Mouse (Mus musculus) spleen, postnatal 14 days (tissue): ENCODE results near the gene Gm45233.
A peak's percentile ranks its signal among the peaks of the same experiment; 100 is the strongest.

Experiments
- DNase-seq, 2 experiments: peaks; one replicate each; pipeline ENCODE4 v3.0.0; 2021 to 2022; ENCODE audit warnings: low spot score in 2 of 2

Gene Gm45233

DNA sequence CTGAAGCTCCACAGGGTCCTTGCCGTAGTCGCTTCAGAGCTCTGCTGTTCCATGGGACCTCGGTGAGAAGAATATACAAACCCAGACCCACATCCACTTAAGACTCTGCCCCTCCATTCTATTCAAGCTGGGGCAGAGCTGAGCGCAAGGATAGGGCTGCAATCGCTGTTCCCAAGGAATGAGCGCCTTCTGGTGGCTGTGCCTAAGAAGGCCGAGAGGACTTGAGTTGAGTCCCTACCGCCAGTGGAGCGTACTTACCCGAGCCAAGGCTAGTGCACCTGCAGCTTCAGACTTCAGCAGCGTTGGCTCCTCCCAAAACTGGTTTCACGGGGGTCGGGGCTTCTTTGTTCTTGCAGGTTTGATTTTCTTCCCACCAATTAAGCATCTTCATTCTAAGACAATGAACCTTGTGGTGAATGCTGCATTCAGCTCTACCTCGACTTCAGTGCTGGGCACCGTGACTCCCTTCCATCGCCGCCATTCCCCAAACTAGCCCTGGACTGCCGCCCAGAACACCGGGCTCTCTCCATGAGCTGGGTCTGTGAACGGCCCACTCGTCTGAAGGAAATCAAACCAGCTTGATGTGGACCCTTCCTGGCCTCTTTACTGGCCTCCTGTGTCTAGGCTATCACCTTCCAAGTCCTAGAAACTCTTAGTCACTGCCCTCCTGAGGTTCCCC is 51.6 kb downstream of the Gm45233 start:
- peak in 1 of 2 experiments; percentile 15 for DNase-seq

DNA sequence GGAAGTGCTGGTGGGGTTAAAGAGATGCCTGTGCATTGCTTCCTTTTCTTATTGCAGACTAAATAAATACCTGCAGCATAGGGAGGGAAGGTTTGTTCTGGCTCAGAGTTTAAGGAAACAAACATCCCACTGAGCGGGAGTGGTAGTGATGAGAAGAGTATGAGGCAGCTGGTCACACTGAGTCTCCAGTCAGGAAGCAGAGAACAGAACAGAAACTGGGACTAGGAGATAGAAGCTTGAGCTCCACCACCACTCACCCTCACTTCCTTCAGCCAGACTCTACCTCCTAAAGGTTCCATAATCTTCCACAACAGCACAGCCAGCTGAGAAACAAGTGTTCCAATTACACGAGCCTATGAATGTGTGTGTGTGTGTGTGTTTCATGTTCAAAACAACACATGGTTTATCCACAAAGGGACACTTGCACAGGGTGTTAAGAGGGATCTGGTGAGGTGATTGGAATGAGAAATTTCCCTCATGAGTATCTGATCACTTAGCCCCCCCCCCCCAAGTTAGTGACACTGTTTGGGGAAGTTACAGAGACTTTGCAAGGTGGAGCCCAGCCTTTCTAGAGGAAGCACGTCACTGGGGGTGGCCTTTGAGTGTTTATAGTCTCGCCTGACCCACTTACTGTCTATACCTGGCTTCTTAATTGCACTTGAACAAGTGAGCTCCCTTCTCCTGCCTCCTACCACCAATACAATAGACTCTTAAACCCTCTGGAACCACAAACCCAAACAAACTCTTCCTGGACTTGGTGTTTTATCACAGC is 68.0 kb downstream of the Gm45233 start:
- no peak for DNase-seq

DNA sequence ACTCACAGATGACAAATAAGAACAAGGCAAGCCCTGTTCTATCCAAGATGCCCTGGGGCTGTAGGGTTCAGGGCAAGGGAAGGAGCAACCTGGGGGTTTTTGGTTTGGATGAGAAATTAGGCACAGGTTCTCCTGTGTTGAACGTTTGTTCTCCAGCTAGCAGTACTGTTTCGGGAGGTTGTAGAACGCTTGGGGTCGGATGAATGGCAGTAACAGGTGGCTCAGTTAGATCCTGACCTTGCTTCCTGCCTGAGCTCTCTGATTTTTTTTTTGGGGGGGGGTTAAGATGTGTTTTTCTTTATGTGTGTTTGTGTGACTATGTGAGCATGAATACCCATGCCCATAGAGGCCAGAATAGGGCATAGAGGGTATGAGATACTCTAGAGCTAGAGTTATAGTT is 68.6 kb downstream of the Gm45233 start:
- no peak for DNase-seq
